Mouse (Mus musculus) erythroblast, embryonic 14.5 days (primary cell): ENCODE results near the gene Map3k1.

Experiments
- GATA1 ChIP-seq: IDR thresholded peaks from 2 replicates; pipeline ENCODE4 v1.6.1; 2012; ENCODE audit warnings: low read length, inconsistent platforms, mixed read lengths
- TAL1 ChIP-seq: IDR thresholded peaks from 3 replicates; pipeline ENCODE4 v1.6.1; 2012; ENCODE audit warnings: low read length, inconsistent platforms, mixed read lengths

DNA sequence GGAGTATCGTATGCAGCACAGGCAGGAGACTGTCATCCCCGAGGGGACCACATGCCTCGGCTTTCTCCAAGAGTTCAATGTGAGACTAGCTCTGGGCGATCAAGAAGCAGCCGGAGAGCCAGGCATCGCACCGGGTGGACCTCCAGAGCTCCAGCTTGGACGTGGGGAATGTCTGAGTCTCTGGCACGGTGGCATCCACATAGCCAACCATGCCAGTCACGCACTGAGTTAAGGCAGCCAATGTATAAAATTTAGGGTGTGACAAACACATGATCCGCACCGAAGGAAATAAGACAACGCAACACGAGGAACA lies 15.9 kb downstream of the Map3k1 start:
- TF ChIP-seq GATA1 (no peak), TAL1 (no peak)
